Mouse (Mus musculus) heart, embryonic 14.5 days (tissue): Measurements from ENCODE around the gene Hist1h2ab. TPM values are rescaled to one million over a fixed set of nuclear protein-coding genes. Genes with fewer than 3 reads are reported as not detected.
A peak's percentile ranks its signal among the peaks of the same experiment; 100 is the strongest.
"Not testable (repeated sequence)": the region's sequence is repeated elsewhere in the genome, so short reads cannot be mapped to it uniquely, and the experiment has no call there.

Experiments
- ATAC-seq: fragments of 200-750 bp; cut with Nextera tagmentation; 2 replicates; pipeline ENCODE4 v1.8.0; 2017; ENCODE audit warnings: low read depth, moderate TSS enrichment; ENCODE audit not compliant: insufficient number of reproducible peaks, insufficient read depth, low FRiP score
- H3K27ac ChIP-seq, 2 experiments: fragments of 200-500 bp in 1 of 2; fragments of 300-500 bp in 1 of 2; sonication (generic) in 1 of 2; replicated peaks in 1 of 2; 2 replicates each; pipeline ENCODE4 v1.5.1; 2012 to 2014; ENCODE audit warnings: low read depth in 2 of 2, low read length in 2 of 2, control low read depth in 1 of 2, mild to moderate bottlenecking in 1 of 2, mixed read lengths in 1 of 2; ENCODE audit not compliant: control insufficient read depth in 1 of 2, insufficient read depth in 1 of 2
- H3K27me3 ChIP-seq: fragments of 300-500 bp; sonication (generic); 2 replicates; pipeline ENCODE4 v1.6.1; 2014; ENCODE audit warnings: mild to moderate bottlenecking, low read length, control low read depth; ENCODE audit not compliant: control insufficient read depth, insufficient read depth
- H3K36me3 ChIP-seq: fragments of 300-500 bp; sonication (generic); 2 replicates; pipeline ENCODE4 v1.6.1; 2014; ENCODE audit warnings: mild to moderate bottlenecking, control low read depth, low read length, mixed read lengths; ENCODE audit not compliant: control insufficient read depth, insufficient read depth
- H3K4me1 ChIP-seq, 2 experiments: fragments of 200-500 bp in 1 of 2; fragments of 300-500 bp in 1 of 2; sonication (generic) in 1 of 2; 2 replicates each; pipeline ENCODE4 v1.6.1; 2012 to 2014; ENCODE audit warnings: low read length in 2 of 2, control low read depth in 1 of 2, mixed read lengths in 1 of 2; ENCODE audit not compliant: control insufficient read depth in 2 of 2, insufficient read depth in 2 of 2
- H3K4me2 ChIP-seq: fragments of 300-500 bp; sonication (generic); 2 replicates; pipeline ENCODE4 v1.6.1; 2014; ENCODE audit warnings: mild to moderate bottlenecking, low read length
- H3K4me3 ChIP-seq, 2 experiments: fragments of 200-500 bp in 1 of 2; fragments of 300-500 bp in 1 of 2; sonication (generic) in 1 of 2; 2 replicates each; pipeline ENCODE4 v1.5.1; 2012 to 2014; ENCODE audit warnings: low read length in 2 of 2, mild to moderate bottlenecking in 2 of 2, control low read depth in 1 of 2, low read depth in 1 of 2, moderate library complexity in 1 of 2; ENCODE audit not compliant: control insufficient read depth in 1 of 2, insufficient read depth in 1 of 2
- H3K9ac ChIP-seq: fragments of 300-500 bp; sonication (generic); 2 replicates; pipeline ENCODE4 v1.6.1; 2014; ENCODE audit warnings: mild to moderate bottlenecking, low read length
- H3K9me3 ChIP-seq: fragments of 300-500 bp; sonication (generic); 2 replicates; pipeline ENCODE4 v1.6.1; 2016; ENCODE audit warnings: low read length, control low read depth; ENCODE audit not compliant: control insufficient read depth
- WGBS: fragments of 180-500 bp; shearing (Covaris S2); extraction: QIAGEN DNeasy Blood & Tissue Kit; methylation state at CpG from one replicate; pipeline ENCODE4 v1.1.7; 2014; 5-methylcytosine and 5-hydroxymethylcytosine counted together
- polyA plus RNA-seq: library from polyadenylated mRNA; unstranded; fragments of >200 nt; fragmentation: Nextera tagmentation; extraction: Ambion mirVana; gene quantifications from 2 replicates; pipeline ENCODE4 v1.2.1, GENCODE M21; 2014

The Hist1h2ab gene
- polyA plus RNA-seq, 1 experiment from 2014 or later: 14.5 TPM

DNA sequence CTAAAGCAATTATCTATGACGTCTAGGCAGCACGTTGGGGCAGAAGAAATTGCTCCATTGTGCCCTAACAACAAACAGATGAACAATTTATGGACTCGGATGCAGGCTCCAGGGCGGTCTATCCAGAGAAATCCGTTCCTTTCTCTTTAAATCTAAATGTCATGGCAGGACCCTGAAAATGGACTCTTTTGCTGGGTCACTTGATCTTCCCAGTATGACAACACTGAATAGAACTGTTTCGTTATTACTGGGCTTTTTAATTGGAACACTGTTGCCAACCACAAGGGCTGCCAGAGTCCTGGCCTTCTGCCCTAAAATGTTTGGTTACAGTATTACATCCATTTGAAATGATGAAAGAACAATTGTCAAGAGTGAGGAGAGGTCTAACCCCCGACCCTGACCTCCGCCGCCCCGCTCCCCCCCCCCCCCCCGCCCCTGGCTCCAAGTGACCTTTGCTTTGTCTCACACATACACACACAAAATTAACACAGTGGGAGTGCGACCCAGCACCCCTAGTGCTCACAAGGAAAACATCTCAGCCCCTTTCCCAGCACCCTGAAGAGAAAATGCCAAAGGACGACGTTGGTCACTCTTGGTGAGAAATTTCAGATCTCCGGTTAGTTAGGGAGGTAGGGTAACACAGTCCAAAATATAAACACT is 41.1 kb upstream of the Hist1h2ab start:
- H3K4me1 ChIP-seq: peaks cover 7 to 15% of the 10 kb centered on the region in 2 experiments
- no peaks in the 10 kb centered on the region for H3K27me3 ChIP-seq
- H3K27ac ChIP-seq: peak overlapping the region; percentile 31 to 39; a peak in 3 of 4 replicates
- WGBS: 28% methylated on average over 15 of the region's 15 CpGs
- H3K9me3 ChIP-seq: no peaks in the 10 kb centered on the region
- no peaks in the 10 kb centered on the region for H3K36me3 ChIP-seq
- ATAC-seq: no peak
- H3K4me2 ChIP-seq: peak overlapping the region; percentile 79
- peak overlapping the region; percentile 53 to 60 for H3K4me3 ChIP-seq
- peak overlapping the region; percentile 80 for H3K9ac ChIP-seq

DNA sequence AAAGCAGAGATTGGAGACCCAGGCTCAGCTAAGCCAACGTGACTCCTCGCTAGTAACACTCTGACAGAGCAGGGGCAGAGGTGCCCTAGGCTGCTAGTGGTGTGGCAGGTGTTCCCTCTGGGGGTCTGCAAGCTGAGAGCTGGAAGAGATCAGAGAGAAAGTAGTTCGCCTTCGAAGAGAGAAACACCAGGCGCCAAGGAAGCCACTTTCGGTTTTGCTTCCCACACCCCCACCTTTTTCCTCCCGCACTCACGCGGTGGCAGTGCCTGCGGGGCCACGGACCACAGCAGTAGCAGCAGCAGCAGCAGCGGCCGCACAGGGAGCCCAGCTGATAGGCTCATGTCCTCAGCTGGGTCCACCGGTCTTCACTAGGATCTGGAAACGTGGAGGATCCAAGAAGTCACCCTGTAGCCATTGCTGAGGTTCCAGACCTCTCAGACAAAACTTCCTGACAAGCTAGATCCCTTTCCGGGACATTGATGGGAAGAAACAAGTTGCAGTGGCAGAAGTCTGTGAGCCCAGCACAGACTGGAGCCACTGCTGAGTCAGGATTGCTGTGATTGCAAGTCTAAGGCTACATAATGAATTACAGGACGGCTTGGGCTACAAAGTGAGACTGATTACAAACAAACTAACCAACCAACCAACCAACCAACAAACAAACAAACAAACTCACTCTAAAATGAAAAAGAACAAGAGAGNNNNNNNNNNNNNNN is 40.4 kb upstream of the Hist1h2ab start, which contains the start of gene Hfe:
Hfe (minus strand) TSS at position 481 of the 716 bp plus-strand sequence.
- 3% methylated on average over 17 of the region's 17 CpGs for WGBS
- no peaks in the 10 kb centered on the region for H3K27me3 ChIP-seq
- H3K4me2 ChIP-seq: peak within 1 kb of the TSS; percentile 79
- no peaks in the 10 kb centered on the region for H3K36me3 ChIP-seq
- peaks cover 7 to 15% of the 10 kb centered on the region in 2 experiments for H3K4me1 ChIP-seq
- H3K9me3 ChIP-seq: no peaks in the 10 kb centered on the region
- H3K27ac ChIP-seq: peak within 1 kb of the TSS; percentile 31 to 39
- H3K4me3 ChIP-seq: peak within 1 kb of the TSS; percentile 53 to 60
- peak within 1 kb of the TSS; percentile 80 for H3K9ac ChIP-seq
- 0 out of 2 replicates have a peak, but pooled peaks have one; percentile 35 for ATAC-seq

DNA sequence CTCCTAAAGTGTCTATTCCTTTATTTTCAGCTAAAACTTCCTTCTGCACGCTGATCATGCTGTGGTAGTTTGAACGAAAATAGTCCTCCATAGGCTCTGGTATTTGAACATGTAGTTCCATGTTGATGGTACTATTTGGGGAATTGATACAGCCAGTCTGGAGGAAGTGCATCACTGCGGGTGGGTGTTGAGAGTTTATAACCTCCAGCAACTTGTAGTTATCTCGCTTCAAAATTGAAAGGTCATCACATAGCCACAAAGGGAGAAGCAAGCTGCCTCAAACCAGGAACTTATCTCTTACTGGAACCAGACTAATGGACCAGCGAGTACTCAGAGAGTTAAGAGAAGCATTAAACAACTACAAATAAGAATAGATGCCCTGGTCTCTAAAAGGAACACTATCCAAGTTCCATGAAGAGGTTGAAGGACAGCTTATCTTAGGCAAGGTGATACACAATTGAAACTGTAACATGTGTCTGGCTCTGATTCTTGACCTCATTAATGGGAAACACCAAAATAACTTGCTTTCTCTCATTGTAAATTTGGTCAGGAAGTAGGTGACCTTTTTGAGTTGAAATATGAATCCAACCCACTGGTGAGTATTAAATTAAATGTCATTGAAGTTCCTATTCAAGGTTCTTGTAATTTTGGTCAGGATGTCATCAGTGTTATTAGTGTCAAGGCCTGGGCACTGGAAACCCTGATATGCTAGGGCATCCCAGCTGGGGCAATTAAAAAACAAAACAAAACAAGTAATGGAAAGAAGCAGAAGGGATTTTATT is 34.5 kb upstream of the Hist1h2ab start:
- 46% methylated on average over 5 of the region's 5 CpGs for WGBS
- H3K9me3 ChIP-seq: no peaks in the 10 kb centered on the region
- no peak overlapping the region for H3K4me3 ChIP-seq
- H3K4me1 ChIP-seq: no peaks in the 10 kb centered on the region; a peak in 1 of 4 replicates
- no peaks in the 10 kb centered on the region for H3K27me3 ChIP-seq
- ATAC-seq: no peak
- no peaks in the 10 kb centered on the region for H3K36me3 ChIP-seq
- no peak overlapping the region for H3K27ac ChIP-seq
- no peak overlapping the region for H3K4me2 ChIP-seq
- H3K9ac ChIP-seq: no peak overlapping the region

DNA sequence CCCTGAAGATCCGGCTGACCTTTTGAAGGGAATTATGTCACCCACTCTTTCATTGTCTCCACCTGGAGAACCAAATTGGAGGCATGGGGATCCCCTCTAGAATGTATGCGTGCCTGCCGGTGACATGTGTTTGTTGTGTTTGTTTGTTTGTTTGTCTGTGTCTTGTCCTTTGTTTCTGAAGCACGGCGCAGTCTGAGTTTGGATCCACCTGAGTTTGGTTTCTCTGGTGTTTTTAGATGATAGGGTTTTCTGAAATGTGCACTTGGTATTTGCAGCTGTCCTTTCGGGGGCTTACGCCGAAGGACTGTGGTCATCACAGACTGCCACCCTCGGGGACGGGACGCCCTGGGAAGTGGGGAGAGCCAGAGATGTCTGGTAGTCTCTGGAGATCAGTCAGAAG is 33.8 kb upstream of the Hist1h2ab start:
- Histone ChIP-seq H3K27me3 (no peaks in the 10 kb centered on the region), H3K9ac (no peak overlapping the region), H3K4me3 (no peak overlapping the region), H3K36me3 (no peaks in the 10 kb centered on the region), H3K4me2 (no peak overlapping the region), H3K9me3 (no peaks in the 10 kb centered on the region), H3K27ac (no peak overlapping the region), H3K4me1 (no peaks in the 10 kb centered on the region; a peak in 1 of 4 replicates)
- 45% methylated on average over 11 of the region's 11 CpGs for WGBS
- ATAC-seq: no peak

DNA sequence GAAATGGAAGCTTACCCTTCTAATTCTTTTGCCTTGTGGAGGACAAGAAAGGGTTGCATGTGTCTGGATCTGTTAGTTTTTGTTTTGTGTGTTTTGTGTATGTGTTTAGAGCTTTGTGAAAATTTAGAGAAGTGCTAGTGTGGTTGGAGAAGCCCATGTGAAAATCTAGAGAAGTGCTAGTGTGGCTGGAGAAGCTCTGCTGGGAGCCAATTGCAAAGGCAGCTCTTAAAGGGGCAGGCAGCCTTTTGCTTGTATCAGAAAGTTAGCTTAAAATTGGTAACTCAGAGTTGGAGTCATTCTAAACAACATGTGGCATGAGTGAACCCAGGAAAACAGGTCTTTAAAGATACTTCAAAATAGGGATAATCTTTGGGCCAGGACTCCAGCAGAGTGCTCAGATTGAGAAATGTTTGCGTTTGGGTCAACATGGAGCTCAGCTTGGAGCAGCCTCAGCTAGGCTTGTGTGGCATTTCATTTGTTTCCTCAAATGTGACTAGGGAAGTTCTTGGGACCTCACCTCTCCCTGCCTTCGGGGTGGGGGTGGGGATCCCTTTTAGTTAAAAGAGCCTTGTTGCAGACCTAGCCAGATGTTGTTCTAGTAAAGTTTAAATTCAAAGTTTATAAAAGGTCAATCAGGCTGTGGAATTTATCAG is 33.2 kb upstream of the Hist1h2ab start:
- not testable (repeated sequence) for ATAC-seq, H3K4me1 ChIP-seq, H3K4me3 ChIP-seq, H3K4me2 ChIP-seq, H3K9me3 ChIP-seq, H3K36me3 ChIP-seq, H3K9ac ChIP-seq, H3K27ac ChIP-seq, H3K27me3 ChIP-seq
- 26% methylated on average over 2 of the region's 2 CpGs for WGBS

DNA sequence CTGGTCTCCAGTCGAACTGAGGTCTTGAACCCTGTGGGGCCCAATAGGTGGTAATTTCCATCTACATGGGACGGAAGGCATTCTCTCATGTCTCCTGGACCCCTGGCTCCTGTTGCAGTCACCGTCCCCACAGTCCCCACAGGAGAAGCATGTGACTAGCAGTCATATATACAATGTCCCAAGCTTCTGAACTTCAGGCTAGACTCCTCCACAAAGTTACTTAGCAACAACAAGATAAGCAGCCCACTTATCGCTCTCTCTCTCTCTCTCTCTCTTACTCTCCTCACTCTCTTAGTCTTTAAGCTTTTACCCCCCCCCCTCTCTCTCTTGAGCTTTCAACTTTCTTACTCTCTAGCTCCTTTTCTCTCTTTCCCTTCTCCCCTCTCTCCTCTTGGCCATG is 26.7 kb upstream of the Hist1h2ab start:
- Histone ChIP-seq H3K4me3 (no peak overlapping the region), H3K9me3 (no peaks in the 10 kb centered on the region), H3K4me2 (no peak overlapping the region), H3K9ac (no peak overlapping the region), H3K36me3 (no peaks in the 10 kb centered on the region), H3K4me1 (peaks cover 10 to 11% of the 10 kb centered on the region in 2 experiments; a peak in 3 of 4 replicates), H3K27me3 (no peaks in the 10 kb centered on the region), H3K27ac (no peak overlapping the region)
- no peak; the same call in 1 of the 2 replicates for ATAC-seq
- 36% methylated on average over 4 of the region's 4 CpGs for WGBS

DNA sequence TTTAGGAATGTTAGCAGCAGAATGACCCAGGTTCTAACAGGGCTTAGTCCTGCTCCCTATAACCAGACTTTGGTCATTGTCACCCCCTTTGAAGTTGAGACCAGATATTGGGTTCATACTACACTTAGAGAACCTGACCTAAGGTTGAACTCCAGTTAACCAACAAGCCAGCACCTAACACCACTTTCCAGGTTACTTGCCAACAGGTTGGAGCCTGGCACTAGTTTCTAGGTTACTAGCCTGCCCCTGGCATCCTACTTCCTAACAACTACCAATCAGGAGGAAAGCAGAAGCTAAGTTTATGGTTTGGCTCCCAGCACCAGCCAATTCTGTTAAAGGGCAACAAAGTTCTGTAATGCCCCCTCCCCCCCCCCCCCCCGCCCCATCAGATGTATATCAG is 25.7 kb upstream of the Hist1h2ab start:
- Histone ChIP-seq H3K4me1 (peaks cover 10 to 11% of the 10 kb centered on the region in 2 experiments; a peak in 3 of 4 replicates), H3K9ac (no peak overlapping the region), H3K4me3 (no peak overlapping the region), H3K27ac (no peak overlapping the region), H3K27me3 (no peaks in the 10 kb centered on the region), H3K4me2 (no peak overlapping the region), H3K36me3 (no peaks in the 10 kb centered on the region), H3K9me3 (no peaks in the 10 kb centered on the region)
- ATAC-seq: no peak
- WGBS: 73% methylated on average over 1 of the region's 1 CpGs
